Mouse (Mus musculus) cerebellum, adult 2 months (tissue): ENCODE results near the gene Atg9b. TPM values are rescaled to one million over a fixed set of nuclear protein-coding genes. Genes with fewer than 3 reads are reported as not detected.

Source experiments
- DNase-seq, 2 experiments: peaks; one replicate each; pipeline ENCODE4 v3.0.0; 2021
- H3K27ac ChIP-seq: fragments of 200-500 bp; 2 replicates; pipeline ENCODE4 v1.5.1; 2012; ENCODE audit warnings: low read length, control low read depth, inconsistent platforms; ENCODE audit not compliant: insufficient read depth
- H3K27me3 ChIP-seq: fragments of 200-500 bp; 2 replicates; pipeline ENCODE4 v1.6.1; 2012; ENCODE audit warnings: inconsistent platforms, mild to moderate bottlenecking, low read length, moderate library complexity; ENCODE audit not compliant: control insufficient read depth, insufficient read depth
- H3K4me1 ChIP-seq: fragments of 200-500 bp; 2 replicates; pipeline ENCODE4 v1.6.1; 2011; ENCODE audit warnings: low read length; ENCODE audit not compliant: control insufficient read depth, insufficient read depth
- H3K4me3 ChIP-seq: fragments of 200-500 bp; replicated peaks from 2 replicates; pipeline ENCODE3; 2011; ENCODE audit warnings: mild to moderate bottlenecking, low read depth, low read length, control low read depth; ENCODE audit not compliant: insufficient read depth
- CTCF ChIP-seq: fragments of 200-500 bp; IDR thresholded peaks from 2 replicates; pipeline ENCODE4 v1.5.1; 2011; ENCODE audit warnings: low read depth, mild to moderate bottlenecking, control low read depth, low read length, moderate library complexity, borderline replicate concordance; ENCODE audit not compliant: insufficient read depth
- POLR2A ChIP-seq: fragments of 200-500 bp; IDR thresholded peaks from 2 replicates; pipeline ENCODE4 v1.6.1; 2011; ENCODE audit warnings: low read length, control low read depth, borderline replicate concordance; ENCODE audit not compliant: insufficient read depth
- WGBS: fragments of 180-500 bp; shearing (Covaris S2); methylation state at CpG from one replicate; pipeline ENCODE4 v1.1.7; 2018; 5-methylcytosine and 5-hydroxymethylcytosine counted together
- polyA plus RNA-seq: library from polyadenylated mRNA; depleted of rRNA; stranded (reverse); fragments of >200 nt; gene quantifications from 2 replicates; pipeline ENCODE4 v1.2.3, GENCODE M21; 2012

Gene Atg9b
- polyA plus RNA-seq, 1 experiment, result 4.1 TPM

- Histone ChIP-seq H3K4me3 (no peak overlapping the region), H3K27ac (no peak overlapping the region), H3K4me1 (no peaks in the 10 kb centered on the region; the same call in 1 of the 2 replicates), H3K27me3 (no peaks in the 10 kb centered on the region)
- DNase-seq, result no peak
- TF ChIP-seq CTCF (no peak), POLR2A (no peak)
- 27% methylated on average over 6 of the region's 6 CpGs for WGBS
These were observed 17.7 kb downstream of the Atg9b start for GRCm38 (mm10) chr5:24374216-24374615.

GRCm38 (mm10) chr5:24373807-24374206 lies 18.1 kb downstream of the Atg9b start:
- H3K4me3 ChIP-seq, result no peak overlapping the region
- 87% methylated on average over 5 of the region's 5 CpGs for WGBS
- DNase-seq, result no peak
- H3K27ac ChIP-seq, result no peak overlapping the region
- H3K27me3 ChIP-seq, result no peaks in the 10 kb centered on the region
- H3K4me1 ChIP-seq, result no peaks in the 10 kb centered on the region; the same call in 1 of the 2 replicates
- TF ChIP-seq CTCF (no peak), POLR2A (no peak)

- WGBS, result 76% methylated on average over 9 of the region's 9 CpGs
- TF ChIP-seq POLR2A, result no peak
- TF ChIP-seq CTCF, result no peak
These were observed 22.2 kb downstream of the Atg9b start for GRCm38 (mm10) chr5:24369767-24370166.

GRCm38 (mm10) chr5:24366426-24366825 lies 25.5 kb downstream of the Atg9b start:
- no peaks in the 10 kb centered on the region for H3K27me3 ChIP-seq
- no peak for DNase-seq
- WGBS, result 84% methylated on average over 9 of the region's 9 CpGs
- no peak overlapping the region for H3K27ac ChIP-seq
- no peak for TF ChIP-seq POLR2A
- no peak for TF ChIP-seq CTCF
- no peak overlapping the region for H3K4me3 ChIP-seq
- H3K4me1 ChIP-seq, result no peaks in the 10 kb centered on the region; the same call in 1 of the 2 replicates

More at GRCm38 (mm10) chr5:24369767-24370166, 22.2 kb downstream of the Atg9b start:
- Histone ChIP-seq H3K27me3 (no peaks in the 10 kb centered on the region), H3K4me1 (no peaks in the 10 kb centered on the region; the same call in 1 of the 2 replicates), H3K27ac (no peak overlapping the region), H3K4me3 (no peak overlapping the region)
- DNase-seq, result no peak

- Histone ChIP-seq H3K27me3 (no peaks in the 10 kb centered on the region), H3K4me3 (no peak overlapping the region), H3K27ac (no peak overlapping the region), H3K4me1 (no peaks in the 10 kb centered on the region; the same call in 1 of the 2 replicates)
- no peak for DNase-seq
- no peak for TF ChIP-seq POLR2A
- no peak for TF ChIP-seq CTCF
- WGBS, result 57% methylated on average over 5 of the region's 5 CpGs
These were observed 26.4 kb downstream of the Atg9b start for GRCm38 (mm10) chr5:24365528-24365927.

- DNase-seq, result no peak
- WGBS, result 70% methylated on average over 10 of the region's 10 CpGs
- TF ChIP-seq CTCF, result no peak
- TF ChIP-seq POLR2A, result no peak
- Histone ChIP-seq H3K4me1 (no peaks in the 10 kb centered on the region; the same call in 1 of the 2 replicates), H3K4me3 (no peak overlapping the region), H3K27me3 (no peaks in the 10 kb centered on the region), H3K27ac (no peak overlapping the region)
These were observed 27.0 kb downstream of the Atg9b start for GRCm38 (mm10) chr5:24364963-24365362.

GRCm38 (mm10) chr5:24364508-24364907 lies 27.4 kb downstream of the Atg9b start, which contains the start of gene Nos3:
Gene Nos3, plus strand, starts transcription at chr5:24364810.
- no peaks in the 10 kb centered on the region for H3K27me3 ChIP-seq
- no peak within 1 kb of the TSS for H3K27ac ChIP-seq
- no peak within 1 kb of the TSS for H3K4me3 ChIP-seq
- TF ChIP-seq POLR2A (no peak), CTCF (no peak)
- WGBS, result 59% methylated on average over 12 of the region's 12 CpGs
- DNase-seq, result no peak
- no peaks in the 10 kb centered on the region for H3K4me1 ChIP-seq

- H3K4me3 ChIP-seq, result no peak overlapping the region
- H3K27me3 ChIP-seq, result no peaks in the 10 kb centered on the region
- no peaks in the 10 kb centered on the region for H3K4me1 ChIP-seq
- DNase-seq, result no peak
- TF ChIP-seq POLR2A (no peak), CTCF (no peak)
- 74% methylated on average over 3 of the region's 3 CpGs for WGBS
- no peak overlapping the region for H3K27ac ChIP-seq
These were observed 27.9 kb downstream of the Atg9b start for GRCm38 (mm10) chr5:24364061-24364460.
